Mouse (Mus musculus): ENCODE results near the gene Adcy2.
A peak's percentile ranks its signal among the peaks of the same experiment; 100 is the strongest.

Gene Adcy2

GRCm38 (mm10) chr13:68998918-68999801 is at the start of gene Adcy2:
Gene Adcy2, minus strand, starts transcription at chr13:68999541.
- peak; percentile 64 for DNase-seq

- DNase-seq, result peak; percentile 55
Measured at GRCm38 (mm10) chr13:69036991-69037597, 37.8 kb upstream of the Adcy2 start.

DNA sequence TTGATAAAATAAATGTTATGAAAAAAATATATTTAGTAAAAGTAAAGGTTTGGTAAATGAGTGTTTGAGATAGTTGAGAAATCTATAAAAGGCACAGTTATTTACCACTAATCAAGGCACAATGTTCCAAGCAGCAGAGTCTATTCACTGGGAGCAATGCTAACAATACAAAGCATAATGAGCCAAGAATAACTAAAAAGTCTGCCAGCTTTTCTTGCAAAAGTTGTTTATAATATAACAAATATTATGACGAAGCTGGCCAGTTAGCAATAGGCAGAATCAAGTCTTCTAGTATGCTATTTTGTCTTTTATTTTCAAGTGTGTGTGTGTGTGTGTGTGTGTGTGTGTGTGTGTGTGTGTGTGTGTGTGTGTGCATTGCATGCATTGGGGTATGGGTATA is 35.3 kb upstream of the Adcy2 start:
- DNase-seq, result no peak

- no peak for DNase-seq
Measured at GRCm38 (mm10) chr13:69033532-69033931, 34.2 kb upstream of the Adcy2 start.

DNA sequence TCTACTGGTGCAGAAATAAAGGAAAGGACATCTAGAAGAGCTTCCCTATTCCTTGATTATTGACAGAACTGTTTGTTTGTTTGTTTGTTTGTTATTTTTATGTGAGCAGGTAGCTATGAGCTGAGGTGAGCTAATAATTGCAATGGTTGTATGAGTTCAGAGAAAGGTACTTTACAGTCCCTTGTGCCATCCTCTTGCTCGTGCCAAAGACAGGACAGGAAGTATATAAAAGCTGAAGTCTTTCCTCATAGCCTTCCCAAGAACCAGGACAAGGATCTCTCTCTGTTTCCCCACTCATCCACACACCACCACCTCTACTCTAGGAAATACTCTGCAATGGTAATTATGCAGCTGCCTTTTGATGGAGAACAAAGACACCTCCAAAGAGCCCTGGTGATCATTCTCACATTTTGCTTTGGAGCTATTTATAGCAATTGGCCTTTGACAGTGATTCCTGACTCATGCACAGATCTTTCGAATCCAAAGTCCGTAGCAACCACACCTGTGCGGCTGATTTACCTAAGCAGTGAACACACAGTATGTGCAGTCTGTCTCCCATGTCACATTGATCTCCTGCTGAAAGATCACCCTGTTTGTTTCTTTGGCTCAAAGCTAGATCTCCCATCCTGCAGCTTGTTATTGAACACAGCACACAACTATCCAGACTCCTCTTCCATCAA is 29.9 kb upstream of the Adcy2 start:
- no peak for DNase-seq

- no peak for DNase-seq
Measured at GRCm38 (mm10) chr13:69024964-69025363, 25.6 kb upstream of the Adcy2 start.

- DNase-seq, result no peak
Measured at GRCm38 (mm10) chr13:69023239-69023638, 23.9 kb upstream of the Adcy2 start.

DNA sequence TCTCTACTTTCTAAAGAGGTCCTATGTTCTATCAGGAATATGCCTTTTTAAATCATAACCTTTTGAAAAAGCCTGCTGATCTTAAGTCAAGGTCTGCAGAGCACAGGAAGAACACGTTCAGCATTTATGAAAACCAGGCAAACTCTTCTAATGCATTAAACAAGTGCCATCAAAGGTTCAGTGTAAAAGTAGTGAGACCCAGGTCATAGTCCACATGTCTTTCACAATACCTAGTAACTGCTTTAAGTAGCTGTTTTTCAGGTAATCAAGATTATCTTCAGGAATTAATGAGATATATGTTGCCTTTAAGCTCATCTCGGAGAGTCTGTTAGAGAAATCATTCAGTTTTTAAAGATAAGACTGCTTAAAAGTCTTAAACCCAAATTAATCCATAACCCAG is 21.2 kb upstream of the Adcy2 start:
- no peak for DNase-seq

GRCm38 (mm10) chr13:69006915-69007314 is 7.6 kb upstream of the Adcy2 start:
- DNase-seq, result no peak

DNA sequence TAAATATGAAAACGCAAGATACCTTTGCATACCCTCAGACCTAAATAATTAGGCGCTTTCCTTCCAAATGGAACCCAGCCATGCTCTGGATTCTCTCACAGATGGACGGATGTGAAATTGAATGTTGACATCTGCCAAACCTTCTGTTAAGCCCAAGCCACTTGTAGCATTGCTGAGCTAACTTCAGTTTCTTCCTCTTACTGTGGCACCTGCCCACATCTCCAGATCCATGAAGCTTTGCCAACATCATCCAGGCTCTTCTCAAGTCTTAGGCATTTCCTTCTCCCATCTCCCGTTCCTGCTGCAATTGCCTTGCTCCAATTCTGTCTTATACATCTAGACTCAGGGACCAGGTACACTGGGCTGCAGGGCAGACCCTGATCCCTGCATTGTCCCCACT is 6.8 kb upstream of the Adcy2 start:
- DNase-seq, result peak; percentile 65

- DNase-seq, result no peak
Measured at GRCm38 (mm10) chr13:69004406-69004805, 5.1 kb upstream of the Adcy2 start.

DNA sequence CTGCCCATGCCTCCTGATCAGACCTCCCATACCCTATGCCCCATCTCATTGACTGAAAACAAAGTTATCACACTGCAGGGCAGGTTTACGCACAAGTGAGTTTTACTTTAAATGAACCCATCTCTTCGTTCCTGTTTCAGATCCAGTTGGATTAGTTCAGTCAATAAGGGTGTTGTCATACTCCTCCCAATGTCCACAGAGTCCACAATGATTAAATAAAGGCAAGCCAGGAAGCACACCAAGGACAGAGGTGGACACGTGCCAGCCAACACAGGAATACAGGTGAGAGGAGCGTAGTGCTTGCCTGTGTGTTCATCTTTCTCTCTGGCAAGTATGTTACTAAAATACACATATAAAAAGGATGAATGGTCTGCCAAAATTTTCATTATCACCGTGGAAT is 3.3 kb upstream of the Adcy2 start:
- no peak for DNase-seq

DNA sequence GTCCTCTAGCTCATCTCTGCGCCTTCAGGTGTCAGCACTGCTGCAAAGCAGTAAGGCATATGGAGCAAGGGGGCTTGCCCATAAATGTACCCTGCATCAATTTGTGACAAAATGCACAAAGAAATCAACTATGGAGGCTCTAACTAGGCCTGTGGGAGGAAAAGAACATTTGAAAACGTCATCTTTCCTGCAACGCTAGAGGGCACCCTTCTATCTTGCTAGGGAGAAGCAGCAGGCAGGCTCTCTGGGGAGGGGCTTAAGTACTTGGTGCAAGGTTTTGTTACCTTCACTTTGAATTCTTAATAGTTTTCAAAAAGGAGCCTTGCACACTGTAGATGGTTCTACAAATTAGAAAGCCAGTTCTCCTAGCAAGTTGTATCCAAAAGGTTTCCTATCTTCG is 2.8 kb upstream of the Adcy2 start:
- DNase-seq, result peak; percentile 62

DNA sequence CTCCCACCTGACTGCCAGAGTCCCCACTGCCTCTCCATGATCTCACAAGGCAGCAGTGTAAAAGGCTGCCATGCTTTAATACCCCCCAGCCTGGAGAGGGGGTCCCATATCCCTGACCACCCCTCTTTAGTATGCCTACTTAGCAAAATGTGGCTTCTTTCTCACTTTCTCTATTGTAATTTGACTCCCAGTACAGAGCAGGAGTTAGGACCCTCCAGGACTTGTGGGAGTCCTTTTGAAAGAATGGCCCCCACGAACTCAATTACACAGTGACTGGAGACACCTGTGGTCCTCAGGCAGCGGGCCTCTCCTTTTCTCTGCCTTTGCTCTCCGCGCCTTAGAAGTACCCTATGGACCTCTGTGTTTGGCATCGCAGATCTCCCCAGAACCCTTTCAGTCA is 485 bp upstream of the Adcy2 start:
- no peak for DNase-seq

DNA sequence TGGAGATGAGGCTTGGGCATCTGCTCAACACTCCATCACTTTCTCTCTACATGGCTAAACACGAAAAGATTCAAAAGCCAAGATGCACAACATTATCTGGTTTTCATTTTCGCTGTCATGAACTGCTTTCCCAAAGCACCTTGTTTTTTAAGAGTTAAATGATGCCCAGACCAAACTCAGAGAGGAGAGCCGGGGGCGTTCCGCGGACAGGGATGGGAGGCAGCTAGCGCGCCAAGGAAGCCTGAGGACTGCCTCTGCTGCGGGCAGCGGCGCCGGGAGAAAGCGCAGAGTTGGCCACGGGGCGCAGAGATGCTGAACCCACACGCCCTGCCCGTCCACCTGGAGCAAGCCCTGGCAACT is 803 bp downstream of the Adcy2 start:
- DNase-seq, result no peak

DNA sequence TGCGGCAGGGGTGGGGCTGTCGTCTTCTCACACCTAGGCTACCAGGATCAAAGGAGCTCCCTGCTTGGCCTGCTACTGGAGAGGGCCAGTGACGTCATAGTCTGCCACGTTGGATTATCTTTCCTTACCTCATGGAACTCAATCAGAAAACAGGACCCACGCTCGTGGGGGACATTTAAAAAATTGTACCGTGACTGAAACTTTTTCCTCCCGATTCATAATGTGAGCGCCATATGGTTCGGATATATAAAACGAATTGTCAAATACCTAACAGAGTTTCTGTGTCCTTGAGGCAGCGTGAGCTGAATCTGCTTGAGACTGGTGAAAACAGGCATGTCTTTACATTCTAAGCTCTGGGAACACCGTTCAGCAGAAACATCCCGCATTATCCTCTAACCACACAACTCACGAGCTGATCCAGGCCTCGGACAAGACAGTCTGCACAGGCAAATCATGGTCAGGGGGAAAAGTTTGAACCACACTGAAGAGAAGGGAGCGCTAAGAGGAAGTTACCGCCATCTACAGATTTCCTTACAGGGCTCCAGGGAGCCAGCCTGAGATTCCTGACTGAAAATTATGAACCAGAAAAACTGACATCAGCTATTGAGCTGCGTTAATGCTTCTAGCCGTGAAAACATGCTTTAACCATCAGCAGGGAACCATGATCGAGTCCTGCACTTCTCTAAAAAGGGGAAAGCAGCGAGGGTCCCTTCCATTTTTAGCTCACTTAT is 1.4 kb downstream of the Adcy2 start:
- DNase-seq, result no peak

- DNase-seq, result no peak
Measured at GRCm38 (mm10) chr13:68997386-68997785, 2.0 kb downstream of the Adcy2 start.

GRCm38 (mm10) chr13:68996661-68997060 is 2.7 kb downstream of the Adcy2 start:
- no peak for DNase-seq

DNA sequence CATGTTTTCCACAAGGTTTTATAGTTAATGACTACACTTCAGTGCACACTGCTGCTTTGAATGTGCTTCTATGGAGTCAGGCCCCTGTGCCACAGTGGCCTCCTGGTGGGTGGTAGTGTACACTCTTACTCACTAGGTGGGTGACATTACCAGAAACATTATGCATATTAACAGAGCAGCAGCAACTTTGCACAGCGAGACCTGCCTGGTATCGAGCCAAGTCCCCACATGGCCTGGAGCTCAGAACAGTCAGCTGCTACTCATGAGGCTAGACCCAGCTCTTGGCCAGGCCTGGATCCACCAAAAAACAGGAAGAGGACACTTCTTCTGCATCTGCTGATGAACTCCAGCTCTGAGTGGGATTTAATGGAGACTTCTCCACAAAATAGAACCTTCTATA is 13.6 kb downstream of the Adcy2 start:
- no peak for DNase-seq

- DNase-seq, result no peak
Measured at GRCm38 (mm10) chr13:68984000-68984399, 15.3 kb downstream of the Adcy2 start.

- no peak for DNase-seq
Measured at GRCm38 (mm10) chr13:68981048-68981447, 18.3 kb downstream of the Adcy2 start.

DNA sequence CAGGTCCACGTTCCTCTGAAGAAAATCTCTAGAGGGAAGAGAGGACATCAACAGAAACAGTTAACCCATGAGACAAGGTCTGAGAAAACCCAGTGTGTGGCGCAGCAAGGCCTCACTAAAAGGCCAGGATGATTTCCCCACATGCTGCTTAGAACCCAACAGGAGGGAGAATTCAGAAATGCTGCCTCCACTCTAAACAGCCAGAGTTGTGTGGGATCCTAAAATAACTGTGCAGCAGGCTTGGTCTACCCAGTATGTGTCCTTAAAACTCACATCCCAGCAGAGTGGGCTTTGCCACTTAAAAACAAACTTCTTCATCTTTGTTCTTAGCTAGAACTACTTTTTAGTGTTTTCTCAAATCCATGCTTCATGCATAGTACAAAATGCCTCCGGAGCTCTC is 26.2 kb downstream of the Adcy2 start:
- peak; percentile 54 for DNase-seq

GRCm38 (mm10) chr13:68961580-68961979 is 37.8 kb downstream of the Adcy2 start:
- peak; percentile 71 for DNase-seq

Measured in layer of hippocampus, adult 9-11 months (tissue).